Mouse (Mus musculus) kidney, postnatal 4 days (tissue): Measurements from ENCODE around the gene Epha2.

ENCODE experiments used
- DNase-seq, 2 experiments: peaks; one replicate each; pipeline ENCODE4 v3.0.0; 2021; ENCODE audit warnings: mixed read lengths in 2 of 2

The Epha2 gene

DNA sequence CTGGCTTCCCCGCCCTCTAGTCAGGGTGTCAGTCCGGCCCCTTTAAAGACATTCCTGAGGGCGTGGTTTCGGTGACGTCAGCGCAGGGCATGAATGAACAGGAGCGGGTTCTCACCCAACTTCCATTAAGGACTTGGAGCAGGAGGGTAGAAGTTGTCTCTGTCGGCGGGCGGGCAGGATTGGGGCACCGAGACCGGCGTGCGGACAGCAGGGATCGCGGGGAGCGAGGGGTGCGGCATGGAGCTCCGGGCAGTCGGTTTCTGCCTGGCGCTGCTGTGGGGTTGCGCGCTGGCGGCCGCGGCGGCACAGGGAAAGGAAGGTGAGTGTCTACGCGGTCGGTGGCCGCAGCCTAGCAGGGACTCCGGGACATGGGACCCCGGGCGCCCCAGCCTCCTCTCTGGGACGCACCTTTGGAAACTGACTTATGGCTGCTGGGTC, at the start of gene Epha2:
Gene Epha2 (plus strand): TSS at position 125 of the 438 bp plus-strand sequence.
- peak; percentile 95 to 96 for DNase-seq

DNA sequence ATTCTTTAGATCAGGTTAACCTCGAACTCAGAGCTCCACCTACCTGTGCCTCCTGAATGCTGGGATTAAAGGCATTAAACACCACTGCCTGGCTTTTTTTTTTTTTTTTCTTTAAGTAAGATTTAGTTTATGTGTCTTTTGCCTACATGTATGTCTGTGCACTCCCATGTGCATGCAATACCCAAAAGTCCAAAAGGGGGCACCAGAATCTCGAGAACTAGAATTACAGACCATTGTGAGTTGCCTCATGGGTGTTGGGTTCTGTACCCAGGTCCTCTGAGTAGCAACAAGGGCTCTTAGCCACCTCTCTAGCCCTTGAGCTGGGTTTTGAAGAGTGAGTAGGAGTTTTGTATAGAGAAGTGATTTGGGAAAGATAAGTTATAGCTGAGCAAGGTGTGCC, 48.4 kb upstream of the Epha2 start:
- DNase-seq: no peak

DNA sequence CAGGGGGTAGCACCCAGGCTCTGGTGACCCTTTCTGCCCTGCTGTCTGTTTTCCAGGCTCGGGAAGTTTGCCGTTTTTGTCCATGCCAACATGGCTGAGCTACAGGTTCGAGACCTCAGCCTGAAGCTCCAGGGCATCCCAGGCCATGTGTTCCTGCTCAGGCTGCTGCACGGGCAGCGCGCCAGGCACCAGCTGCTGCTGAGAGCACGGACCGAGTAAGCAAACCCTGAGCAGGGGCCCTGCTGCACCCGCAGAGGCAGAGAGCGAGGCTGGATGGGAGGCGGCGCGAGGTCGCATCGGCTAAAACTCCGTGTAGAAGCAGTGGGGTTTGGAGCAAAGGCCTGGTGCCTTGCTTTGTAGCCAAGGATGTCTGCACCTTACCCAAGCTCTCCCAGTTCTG, 46.8 kb upstream of the Epha2 start:
- DNase-seq: peak; percentile 61 to 80

DNA sequence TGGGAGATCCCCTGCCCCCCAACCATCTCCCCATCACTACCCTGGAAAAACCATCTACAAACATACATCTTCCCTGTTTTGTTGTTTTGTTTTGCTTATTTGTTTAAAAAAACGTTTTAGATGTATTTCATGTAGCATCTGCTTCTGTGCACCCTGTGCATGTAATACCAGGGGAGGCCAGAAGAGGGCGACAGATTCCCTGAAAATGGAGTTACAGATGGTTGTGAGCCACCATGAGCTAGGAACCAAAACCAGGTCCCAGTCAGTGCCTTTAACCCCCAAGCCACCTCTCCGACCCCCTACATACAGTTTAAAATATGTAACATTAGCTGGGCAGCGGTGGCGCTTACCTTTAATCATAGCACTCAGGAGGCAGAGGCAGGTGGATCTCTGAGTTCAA, 43.6 kb upstream of the Epha2 start:
- DNase-seq: peak; percentile 39 to 48

DNA sequence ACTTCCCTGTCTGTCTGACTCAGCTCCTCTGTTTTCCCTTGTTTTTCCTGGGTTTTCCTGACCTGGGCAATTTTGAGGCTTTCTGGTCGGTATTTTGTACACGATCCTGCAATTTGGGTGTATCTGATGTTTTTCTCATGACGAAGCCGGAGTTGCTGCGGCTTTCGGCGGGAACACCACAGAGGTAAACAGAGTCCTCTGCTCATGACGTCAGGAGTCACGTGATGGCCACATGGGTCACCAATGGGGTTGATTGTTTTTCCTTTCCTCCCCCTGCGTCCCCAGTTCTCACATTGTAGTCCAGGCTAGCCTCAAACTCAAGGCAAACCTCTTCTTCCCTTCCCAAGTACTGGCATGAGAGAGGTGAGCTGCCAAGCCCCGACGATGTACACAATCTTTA, 41.6 kb upstream of the Epha2 start:
- DNase-seq: no peak

DNA sequence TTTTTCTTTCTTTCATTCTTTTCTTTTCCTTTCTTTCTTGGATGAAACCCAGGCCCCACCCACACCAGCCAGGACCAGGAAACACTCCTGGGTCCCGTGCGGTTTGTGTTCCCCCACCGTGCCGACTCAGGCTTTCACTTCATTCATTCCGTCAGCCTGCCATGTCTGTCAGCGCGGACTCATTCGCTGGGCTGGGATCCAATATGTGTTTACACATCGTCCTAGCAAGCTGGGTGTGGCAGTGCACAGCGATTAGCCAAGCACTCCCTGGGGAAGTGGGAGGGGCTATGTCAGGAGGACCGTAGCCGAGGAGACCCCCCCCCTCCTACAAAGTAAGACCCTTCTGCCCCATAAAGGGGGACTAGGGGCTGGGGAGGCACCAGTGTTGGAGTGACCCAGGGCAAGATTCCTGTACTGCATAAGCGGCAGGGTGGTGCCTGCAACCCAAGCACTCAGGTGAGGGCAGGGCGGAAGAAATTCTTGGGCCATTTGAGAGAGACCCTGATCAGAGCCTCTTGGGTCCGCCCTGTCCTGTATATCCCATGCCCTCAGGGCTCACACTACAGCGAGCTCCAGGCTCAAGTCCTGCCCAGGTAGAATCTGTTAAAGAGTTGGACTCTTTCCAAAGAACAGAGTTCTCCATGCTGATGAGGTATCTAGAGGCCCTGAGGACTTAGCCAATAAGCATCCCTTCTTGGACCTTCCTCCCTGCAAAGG, 40.9 kb upstream of the Epha2 start:
- peak in 1 of 2 experiments; percentile 48 for DNase-seq

DNA sequence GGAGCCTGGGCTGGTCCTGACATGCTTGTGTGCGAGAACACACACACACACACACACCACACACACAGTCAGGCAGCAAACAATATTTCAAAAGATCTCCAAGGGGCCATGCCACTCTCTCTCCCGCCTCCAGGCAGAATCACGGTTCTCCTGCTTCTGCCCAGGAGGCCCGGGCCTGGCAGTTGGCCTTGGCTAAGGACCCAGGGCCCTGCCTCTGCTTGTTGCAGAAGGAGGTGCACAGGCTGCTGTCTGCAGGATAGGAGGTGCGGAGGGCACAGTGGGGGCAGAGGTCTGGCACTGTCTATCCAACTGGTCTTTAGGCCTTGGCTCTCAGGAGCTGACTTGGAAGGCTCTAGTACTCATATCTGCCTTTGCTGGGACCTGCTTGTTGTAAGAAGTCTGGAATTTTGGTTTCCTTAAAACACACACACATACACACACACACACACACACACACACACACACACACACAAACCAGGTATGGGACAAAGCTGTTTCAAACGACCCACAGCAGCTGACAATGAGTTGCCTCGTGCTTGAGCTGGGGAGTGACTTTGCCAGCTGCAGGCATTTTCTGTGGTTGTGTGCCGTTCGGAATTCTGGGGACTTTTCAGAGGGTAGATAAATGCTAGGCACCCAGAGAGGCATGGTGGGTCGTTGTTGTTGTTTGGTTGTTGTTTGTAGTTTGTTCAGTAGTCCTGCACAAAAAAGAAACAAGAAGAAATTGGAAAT, 38.0 kb upstream of the Epha2 start:
- no peak for DNase-seq

DNA sequence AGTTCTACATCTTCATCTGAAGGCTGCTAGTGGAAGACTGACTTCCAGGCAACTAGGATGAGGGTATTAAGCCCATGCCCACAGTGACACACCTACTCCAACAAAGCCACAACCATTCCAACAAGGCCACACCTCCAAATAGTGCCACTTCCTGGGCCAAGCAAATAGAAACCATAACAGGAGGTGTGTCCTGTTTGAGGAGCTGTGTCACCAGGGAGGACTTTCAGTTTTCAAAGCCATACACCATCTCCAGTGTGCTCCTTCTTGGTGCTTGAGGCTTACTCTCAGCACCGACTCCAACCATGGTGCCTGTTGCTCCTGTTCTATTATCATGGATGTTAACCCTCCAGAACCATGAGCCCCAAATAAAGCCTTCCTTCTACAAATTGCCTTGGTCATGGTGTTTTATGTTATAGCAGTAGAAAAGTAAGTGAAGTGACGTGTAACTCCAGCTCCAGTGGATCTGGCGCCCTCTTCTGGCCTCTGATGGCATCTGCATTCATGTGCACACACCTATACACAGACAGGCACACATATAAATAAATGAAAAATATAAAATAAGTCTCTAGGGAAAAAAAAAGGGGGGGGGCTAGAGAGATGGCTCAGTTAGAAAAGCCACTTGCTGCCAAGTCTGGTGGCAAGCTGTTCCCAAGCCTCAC, 34.9 kb upstream of the Epha2 start:
- DNase-seq: no peak

DNA sequence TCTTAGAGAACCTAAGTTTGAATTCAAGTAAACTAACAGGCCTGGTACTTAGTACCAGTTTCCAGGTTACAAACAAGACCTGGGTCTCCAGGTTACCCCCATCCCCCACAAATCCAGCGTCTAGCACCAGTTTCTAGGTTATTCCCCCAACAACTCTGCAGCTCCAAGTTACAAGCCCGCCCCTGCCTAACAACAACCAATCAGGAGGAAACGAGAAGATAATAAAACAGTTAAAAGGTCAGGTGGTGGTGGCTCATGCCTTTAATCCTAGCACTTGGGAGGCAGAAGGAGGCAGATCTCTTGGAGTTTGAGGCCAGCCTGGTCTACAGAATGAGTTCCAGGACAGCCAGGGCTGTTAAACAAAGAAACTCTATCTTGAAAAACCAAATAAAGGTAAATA, 33.8 kb upstream of the Epha2 start:
- DNase-seq: no peak

DNA sequence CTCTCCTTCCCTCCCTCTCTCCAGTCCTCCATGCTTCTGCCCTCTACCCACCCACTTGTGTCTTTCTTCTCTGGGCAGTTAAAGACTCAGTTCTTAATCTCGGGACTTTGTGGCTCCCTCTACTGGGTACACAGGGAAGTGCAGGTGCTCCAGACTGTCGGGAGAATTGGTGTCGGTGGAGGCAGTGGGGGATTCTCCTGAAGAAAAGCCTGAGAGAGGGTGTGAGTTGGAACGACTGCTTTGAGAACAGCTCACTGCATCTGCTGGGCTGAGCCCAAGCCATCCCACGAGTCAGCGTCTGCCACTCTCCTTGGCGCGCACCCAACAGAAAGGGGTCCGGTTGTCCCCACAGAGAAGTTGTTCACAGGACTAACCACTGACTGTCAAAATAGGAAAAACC, 33.2 kb upstream of the Epha2 start:
- DNase-seq: peak; percentile 82 to 83

DNA sequence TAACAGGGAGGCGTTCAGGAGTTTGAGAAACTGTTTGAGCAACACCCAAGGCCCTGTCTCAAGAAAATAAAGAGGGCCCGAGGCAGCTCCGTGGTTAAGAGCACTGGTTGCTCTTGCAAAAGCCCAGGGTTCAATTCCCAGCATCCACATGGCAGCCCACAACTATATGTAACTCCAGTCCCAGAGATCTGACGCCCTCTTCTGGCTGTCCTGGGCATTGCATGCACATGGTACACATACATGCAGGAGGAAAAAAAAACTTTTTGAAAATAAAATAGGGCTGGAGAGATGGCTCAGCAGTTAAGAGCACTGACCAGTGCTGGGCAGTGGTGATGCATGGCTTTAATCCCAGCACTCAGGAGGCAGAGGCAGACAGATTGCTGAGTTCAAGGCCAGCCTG, 32.7 kb upstream of the Epha2 start:
- no peak for DNase-seq

DNA sequence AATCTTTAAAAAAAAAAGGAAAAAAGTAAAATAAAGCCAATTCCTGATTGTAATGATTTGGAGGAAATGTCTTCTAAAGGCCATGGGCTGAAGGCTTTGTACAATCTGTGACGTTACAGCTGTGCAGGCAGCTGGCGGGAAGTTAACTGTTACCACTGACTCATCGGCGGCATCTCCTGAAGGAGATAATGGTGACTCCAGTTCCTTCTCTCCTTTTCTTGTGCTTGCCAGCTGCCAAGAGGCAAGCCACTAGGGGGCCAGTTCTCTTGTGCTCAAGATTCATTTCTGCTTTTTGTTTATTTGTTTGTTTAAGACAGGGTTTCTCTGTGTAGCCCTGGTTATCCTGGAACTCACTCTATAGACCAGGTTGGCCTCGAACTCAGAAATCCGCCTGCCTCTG, 32.0 kb upstream of the Epha2 start:
- DNase-seq: no peak

DNA sequence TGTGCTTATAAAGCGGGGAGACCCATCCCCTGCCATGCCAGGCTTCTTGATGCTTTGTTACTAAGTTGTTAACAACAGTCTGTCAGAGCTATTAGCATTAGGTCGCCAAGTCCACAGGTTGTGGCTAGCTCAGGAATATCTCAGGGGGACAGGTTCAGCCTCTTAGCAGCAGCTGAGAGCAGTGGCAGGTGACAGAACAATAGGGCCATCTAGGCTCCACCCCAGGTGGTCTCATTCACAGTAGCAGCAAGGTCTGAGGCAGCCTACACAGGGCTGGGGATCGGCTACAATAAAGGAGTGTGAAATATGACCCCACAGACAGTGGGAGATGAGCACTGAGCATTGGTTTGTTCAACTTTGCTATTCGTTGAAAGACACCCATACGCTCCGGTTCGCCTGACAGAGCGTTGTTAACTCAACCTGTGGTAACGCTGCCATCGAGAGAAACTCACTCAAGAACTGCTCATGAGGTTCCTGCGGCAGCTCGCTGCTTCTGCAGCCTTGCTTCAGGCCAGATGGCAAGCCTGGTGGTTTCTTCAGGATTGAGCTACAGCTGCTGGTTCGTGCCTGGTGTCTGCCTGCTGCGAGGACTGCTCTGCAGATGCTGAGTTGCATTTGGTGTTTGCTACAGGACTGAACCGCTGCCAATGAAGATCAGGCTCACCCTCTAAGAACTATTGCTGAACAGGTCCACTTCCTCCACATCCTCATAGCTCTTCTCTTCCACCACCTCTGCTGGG, 30.7 kb upstream of the Epha2 start:
- no peak for DNase-seq

DNA sequence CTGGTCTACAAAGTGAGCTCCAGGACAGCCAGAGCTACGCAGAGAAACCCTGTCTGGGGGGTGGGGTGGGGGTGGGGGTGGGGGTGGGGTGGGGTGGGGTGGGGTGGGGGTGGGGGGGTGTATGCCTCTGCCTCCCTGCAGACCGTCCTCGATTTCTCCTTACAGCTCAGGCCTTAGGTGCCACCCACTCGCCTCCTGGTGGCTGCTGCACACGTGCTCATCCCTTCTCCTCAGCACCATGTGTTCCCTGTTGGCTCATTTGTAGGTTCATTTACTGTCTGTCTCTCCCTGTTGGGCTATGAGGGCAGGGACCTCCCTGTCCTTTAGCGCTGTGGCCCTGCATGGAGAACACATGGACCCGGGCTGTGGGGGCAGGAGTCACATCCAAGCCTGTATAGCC, 29.8 kb upstream of the Epha2 start:
- DNase-seq: no peak

DNA sequence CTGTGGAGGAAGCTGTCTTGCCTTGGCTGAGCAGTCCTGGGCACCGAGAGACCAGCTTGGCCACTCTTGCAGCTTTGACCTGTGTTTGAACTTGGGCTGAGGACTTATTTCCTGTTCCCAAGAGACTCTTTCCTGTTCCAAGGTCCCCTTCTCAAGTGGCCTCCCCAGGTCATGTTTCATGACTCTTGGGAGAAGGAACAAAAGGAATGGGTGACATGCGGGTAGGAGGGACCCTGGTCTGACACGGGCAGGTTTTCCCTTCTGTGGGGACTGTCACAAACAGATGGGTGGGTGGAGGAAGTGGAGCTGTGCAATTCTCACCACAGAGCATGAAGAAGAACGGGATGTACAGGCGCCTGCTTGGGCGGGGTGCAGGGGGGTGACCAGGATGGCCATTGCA, 29.3 kb upstream of the Epha2 start:
- DNase-seq: peak in 1 of 2 experiments; percentile 37

DNA sequence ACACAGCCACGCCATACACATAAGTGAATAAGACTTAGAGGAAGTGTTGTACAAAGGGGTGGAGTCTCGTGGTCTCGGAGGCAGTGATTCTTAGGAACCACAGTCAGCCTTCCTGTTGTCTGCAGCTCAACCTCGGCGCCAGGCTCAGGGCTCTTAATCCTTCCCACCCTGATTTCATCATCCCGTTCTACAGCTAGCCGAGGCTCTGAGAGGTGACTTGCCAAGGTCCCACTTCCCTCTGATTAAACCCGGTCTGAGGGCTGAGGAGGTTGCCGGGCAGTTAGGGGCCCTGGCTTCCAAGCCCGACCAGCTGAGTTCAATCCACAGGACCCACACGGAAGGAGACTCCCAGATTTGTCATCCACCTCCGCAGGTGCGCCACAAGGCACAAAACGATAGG, 28.2 kb upstream of the Epha2 start:
- no peak for DNase-seq

DNA sequence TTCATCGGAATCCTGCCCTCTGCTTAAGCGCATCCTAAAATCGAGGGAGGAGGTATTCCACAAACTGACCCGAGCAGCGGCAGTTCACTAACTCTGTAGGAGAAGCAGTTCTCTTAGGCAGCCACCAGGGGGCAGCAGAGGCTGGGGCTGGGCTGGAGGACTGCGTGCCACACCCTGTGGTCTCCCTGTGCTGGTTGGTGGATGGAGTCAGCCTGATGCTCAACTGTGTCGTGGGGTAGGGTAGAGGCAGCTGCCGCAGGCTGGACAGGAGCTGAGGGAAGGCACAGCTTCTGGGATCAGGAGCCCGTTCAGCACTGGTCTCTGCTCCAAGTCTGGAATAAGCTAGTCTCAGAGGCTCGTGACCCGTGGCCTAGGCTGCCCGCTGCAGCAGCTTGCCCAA, 27.7 kb upstream of the Epha2 start:
- DNase-seq: peak; percentile 93 to 94

DNA sequence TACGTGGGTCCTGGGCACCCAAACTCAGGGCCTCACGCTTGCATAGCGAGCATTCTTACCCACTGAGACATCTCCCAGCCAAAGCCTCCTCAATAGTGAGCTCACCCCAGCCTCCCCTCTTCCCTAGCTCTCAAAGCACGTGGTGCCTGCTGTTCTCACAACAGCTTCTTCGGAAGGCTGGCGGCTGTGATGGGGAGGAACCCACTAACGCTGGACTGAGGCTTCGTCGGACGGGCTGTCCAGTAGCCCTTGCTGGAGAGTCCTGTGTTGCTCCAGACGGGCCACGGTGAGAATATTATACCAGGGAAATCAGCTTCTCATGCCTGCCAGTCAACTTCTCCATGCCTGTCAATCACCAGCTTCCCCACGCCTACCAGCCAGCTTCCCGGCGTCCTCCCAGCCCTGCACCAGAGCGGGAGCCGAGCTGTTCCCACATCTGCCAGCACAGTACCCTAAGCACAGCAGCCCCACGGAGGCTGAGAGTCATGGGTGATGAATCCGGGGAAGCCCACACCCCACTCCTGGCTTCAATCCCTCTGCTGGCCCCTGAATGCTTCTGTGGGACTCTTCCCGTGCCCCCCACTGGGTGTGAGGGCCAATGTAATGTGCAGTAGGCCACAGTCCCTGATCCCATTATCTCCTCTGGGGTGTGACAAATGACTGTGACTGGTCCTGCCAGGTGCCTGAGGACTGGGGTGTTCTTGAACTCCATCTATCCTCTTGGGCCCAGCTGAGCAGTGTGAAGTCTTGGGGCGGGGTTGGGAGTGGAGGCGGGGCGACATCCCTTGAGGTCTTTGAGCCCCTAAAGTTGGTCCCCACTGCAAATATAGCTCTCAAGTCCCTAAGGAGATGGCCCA, 26.3 kb upstream of the Epha2 start:
- DNase-seq: peak in 1 of 2 experiments; percentile 38

DNA sequence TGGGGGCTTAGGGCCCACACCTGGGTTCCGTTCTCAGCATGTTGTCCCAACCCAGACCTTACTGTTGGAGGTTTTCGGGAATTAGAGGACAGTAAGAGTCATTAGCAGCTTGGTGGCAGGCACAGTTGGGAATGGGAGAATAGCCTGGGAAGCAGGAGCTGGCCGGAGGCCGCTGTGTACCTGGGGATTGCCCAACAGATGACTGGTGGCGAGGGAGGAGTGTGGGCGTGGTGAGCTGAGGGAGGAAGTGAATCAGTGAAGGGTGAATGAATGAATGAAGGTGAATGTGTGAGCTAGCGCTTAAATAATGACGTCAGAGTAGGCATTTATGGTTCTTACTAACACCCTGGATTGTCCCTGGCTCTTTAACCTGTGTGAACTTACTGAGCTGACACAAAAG, 23.9 kb upstream of the Epha2 start:
- no peak for DNase-seq

DNA sequence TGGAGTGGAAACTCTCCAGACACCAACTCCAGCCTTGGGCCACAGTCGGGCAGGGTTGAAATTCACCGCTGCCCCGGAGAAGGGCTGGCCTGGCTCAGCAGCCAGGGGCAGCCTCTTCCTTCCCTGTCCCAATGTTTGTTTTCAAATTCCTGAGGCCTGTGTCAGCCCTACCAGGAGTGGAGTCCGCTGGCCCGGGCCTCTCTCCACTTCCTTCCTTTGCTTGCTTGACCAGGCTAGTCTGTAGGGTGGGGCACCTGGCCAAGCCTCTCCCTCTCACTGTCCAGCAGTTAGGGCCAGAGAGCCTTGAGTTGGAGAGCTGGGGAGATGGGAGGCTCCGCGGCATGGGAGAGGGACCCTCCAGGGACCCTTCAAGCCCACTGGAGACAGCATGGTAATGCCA, 22.9 kb upstream of the Epha2 start:
- peak; percentile 84 to 92 for DNase-seq

DNA sequence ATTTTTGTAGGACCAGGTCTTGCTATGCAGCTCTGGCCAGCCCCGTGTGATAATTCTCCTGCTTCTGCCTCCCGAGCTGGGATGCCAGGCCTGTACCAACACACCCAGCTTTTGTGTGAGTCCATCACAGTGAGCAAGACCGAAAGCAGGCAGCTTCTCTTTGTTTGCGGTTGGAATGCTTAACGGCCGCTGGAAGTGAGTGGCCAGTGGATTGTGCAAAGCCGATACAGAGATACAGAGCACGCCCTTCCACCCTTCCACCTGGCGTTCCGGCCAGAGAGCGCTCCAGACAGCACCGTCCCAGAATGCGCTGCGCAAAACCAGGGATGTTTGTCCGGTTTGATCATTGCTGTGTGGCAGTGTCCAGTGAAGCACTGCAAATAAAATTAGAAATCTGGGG, 21.7 kb upstream of the Epha2 start:
- peak; percentile 36 to 65 for DNase-seq

DNA sequence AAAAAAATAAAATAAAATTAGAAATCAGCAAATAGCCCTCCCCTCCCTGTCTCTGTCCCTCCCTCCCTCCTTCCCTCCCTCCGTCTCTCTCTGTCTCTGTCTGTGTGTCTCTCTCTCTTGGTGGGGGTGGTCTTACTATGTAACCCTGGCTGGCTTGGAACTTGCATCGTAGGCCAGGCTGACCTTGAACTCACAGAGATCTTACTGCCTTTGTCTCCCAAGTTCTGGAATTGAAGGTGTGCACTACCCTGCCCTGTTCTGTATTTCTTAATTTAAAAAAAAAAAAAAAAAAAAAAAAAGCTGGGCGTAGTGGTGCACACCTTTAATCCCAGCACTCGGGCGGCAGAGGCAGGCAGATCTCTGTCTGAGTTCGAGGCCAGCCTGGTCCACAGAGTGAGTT, 21.3 kb upstream of the Epha2 start:
- no peak for DNase-seq
